Mouse (Mus musculus) mesoderm, embryonic 11.5 days (tissue): ENCODE measurements around the gene Afm.

Experiments
- DNase-seq: peaks from one replicate; pipeline ENCODE4 v3.0.0-alpha.2; 2012; ENCODE audit warnings: low read depth, low spot score

Afm gene

DNA sequence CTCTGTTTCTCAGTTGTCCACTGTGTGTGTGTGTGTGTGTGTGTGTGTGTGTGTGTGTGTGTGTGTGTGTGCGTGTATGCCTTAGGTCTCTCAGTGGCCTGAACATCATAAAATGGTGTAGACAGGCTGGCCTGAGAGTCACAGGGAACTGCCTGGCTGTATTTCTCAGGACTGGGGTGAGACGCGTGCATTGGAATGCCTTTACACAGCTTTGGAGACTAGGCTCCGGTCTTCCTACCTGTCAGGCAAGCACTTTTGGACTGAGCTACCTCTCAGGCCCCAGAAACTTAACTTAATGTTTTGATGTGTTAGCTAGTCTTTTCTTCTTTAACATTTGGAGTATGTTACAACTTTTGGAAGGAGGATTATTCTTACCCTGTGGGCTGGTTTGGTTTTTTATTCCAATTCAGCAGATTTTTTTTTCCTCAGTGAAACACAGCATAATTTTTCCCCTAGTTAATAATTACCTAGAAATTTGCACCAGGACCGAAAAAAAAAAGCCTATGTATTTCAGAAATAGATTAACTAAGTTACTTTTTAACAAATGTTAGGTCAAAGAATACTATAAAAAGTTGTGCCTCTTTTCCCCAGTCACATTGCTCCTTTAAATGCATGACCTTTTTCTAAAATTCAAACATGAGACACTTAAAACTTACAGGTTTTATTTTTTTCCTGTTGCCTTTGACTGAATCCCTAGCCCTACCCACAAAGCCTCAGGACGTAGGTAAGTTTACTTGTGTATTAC is at the start of gene Afm:
Afm (plus strand) TSS at position 577 of the 745 bp plus-strand sequence.
- no peak for DNase-seq

DNA sequence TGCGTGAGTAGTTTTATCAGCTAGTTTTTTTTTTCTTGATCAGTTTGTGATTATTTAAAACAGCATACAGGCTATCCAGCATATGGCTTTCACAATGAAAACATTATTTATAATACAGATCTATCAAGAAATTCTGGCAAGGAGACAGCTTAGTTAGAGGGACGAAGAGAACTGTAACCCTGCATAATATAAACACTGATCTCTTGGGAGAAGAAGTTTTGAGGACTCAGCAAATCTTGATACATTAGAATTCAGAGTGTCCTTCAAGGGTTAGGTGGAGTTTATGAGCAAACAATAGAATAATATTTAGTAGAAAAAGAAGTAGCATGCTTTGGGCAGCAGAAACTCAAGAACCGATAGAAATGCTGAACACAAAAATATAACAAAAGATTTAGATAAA is 47.9 kb upstream of the Afm start:
- no peak for DNase-seq

DNA sequence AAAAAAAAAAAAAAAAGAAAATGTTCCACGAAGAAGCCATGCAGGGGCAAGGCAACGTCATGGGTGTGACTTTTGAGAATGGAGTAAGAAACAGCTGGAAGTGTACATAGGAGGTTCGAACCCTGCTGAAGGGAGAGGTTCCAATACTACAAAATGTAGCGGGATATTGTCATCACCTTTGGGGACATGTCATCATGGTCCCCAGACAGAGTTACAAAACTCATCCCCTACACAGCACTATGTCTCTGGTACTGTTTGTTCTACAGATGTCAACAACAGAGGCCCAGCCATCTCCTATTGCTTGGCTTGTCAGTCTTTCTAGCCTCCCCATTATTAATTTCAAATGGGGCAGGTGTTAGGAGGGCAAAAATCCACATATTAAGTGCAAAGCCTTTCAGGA is 44.8 kb upstream of the Afm start:
- DNase-seq, result no peak

DNA sequence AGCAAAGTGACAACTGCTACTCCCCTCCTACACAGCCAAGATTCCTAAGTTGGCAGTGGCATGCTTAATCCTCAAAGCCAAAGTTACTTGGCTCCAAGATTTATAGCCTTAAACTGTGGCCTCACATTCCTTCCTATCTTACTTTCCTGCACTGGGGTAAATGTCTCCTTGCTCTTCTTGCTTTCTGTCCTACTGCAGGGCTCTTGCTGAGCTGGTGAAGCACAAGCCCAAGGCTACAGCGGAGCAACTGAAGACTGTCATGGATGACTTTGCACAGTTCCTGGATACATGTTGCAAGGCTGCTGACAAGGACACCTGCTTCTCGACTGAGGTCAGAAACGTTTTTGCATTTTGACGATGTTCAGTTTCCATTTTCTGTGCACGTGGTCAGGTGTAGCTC is 44.4 kb upstream of the Afm start:
- peak; percentile 12 for DNase-seq

DNA sequence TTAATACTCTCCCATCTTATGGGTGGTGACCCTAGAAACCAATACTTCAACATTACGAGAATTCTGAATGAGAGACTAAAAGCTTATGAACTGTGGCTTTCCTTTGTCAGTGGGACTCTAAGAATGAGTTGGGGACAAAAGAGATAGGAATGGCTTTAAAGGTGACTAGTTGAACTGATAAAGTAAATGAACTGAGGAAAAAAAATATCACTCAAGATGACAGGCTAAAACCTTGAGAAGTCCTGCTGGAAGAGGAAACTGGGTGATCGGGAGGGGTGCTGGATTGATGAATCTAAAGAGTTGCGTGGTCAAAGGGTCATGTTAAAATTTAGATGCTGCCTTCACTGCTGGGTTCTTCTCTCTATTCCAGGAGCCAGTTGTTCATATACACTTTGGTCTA is 42.0 kb upstream of the Afm start:
- DNase-seq, result no peak

DNA sequence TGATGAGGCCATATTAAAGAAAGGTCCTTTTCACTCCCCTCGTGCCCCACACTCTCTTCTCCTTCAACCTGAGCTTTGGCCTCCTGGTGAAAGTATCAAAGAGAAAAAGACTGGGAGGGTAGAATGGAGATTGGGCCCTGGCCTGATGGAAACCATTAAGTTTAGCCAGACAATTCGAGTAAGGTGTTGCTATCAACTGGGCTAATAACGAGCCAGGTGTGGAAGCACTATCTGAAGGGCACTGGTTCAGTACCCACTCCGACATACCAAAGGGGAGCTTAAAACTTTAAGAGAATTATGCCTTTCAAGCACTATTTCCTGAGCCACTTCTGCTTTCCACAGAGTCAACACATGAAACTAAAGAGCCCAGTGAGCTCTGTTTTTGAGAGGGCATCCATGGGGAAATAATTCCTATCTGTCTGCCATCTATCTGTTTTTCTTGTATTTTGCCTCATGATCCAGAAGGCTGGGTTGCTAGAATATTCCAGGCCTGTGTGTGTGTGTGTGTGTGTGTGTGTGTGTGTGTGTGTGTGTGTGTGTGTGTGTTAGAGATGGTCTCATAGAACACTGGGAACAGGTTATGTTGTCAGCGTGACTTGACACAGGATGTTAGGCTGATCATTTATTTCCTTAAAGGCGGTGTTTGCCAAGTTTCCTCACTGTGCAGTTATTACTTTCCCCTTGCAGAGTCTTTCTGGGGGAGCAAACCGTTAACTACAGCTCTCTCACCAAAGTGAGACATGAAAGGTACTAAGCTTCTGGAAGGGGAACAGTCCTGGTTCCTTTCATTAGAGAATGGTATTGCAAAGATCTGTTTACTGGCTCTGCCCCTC is 41.2 kb upstream of the Afm start:
- DNase-seq, result no peak

DNA sequence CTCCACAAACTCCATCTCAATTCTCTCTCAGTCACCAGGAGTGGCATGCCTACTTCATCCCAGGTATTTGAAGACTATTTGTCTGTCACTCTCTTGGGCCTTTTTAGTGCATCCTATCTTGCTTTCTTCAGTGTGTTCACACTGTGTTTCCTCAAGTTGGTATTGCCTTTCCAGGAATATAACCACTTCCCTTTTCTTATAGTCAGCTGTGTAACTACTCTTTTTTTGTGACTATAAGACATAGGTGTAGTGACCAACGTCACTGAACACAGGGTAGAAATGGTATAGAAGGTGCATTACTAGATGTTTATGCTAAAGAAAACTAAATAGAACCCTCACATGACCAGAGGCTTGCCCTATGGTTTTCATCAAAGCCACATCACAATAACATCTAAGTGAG is 39.8 kb upstream of the Afm start:
- DNase-seq, result no peak

DNA sequence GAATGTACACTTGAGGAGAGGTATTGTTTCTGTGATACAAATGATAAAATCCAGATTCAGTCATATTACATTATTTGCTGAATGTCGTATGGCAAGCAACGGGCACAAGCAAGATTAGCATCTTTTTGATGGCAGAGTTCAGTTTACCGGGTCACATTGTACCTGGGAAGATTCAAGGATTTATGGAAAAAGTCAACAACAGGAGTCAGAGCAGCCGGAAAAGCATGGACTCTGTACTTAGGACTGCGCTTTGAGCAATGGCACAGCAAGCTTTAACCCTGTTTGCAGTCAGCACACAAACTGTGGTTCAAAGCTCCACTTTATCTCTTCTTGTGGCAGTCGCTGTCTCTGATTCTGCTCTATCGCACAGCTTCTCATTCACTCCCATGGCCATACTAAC is 33.1 kb upstream of the Afm start:
- DNase-seq, result no peak

DNA sequence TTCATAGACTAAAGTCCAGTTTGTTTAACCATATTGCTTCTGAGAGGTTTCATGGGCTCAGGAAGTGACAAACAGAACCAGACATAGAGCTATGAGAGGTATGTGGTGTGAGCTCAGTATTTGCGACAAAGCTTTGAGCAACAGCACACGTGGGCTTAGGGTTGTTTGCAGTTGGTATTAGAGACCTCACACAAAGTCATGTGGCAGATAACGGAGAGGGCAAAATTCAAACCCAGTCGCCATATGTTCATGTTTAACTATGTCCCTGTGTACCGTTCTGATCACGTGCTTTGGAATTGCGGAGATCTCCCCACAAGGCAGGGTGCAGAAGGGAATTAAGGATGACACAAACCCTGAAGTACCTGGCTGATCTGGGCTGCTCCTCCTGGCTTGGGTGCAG is 30.4 kb upstream of the Afm start:
- no peak for DNase-seq

DNA sequence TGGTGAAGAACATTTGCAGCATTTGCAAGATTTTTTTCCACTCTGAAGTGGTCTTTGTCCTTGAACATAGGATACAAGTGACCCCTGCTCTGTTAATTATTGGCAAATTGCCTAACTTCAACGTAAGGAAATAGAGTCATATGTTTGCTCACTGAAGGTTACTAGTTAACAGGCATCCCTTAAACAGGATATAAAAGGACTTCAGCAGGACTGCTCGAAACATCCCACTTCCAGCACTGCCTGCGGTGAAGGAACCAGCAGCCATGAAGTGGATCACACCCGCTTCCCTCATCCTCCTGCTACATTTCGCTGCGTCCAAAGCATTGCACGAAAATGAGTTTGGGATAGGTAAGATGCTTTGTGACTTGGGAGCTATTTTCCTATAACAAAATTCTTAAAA is 28.2 kb upstream of the Afm start, which contains the start of gene Afp:
Afp (plus strand) TSS at position 220 of the 400 bp plus-strand sequence.
- no peak for DNase-seq

DNA sequence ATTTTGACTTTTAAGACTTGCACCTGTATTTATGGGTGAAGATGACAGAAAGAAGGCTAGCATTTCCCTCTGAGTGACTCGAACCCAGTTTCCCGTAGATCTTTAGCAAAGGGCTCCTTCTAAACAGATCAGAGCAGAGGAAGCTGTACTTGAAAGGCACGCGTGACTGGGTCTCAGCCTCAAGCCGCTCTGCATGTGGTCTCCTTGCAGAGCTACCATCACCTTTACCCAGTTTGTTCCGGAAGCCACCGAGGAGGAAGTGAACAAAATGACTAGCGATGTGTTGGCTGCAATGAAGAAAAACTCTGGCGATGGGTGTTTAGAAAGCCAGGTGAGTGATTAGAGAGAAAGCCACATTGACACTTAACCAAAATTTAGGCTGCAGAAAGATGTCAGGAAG is 26.3 kb upstream of the Afm start:
- DNase-seq, result no peak

DNA sequence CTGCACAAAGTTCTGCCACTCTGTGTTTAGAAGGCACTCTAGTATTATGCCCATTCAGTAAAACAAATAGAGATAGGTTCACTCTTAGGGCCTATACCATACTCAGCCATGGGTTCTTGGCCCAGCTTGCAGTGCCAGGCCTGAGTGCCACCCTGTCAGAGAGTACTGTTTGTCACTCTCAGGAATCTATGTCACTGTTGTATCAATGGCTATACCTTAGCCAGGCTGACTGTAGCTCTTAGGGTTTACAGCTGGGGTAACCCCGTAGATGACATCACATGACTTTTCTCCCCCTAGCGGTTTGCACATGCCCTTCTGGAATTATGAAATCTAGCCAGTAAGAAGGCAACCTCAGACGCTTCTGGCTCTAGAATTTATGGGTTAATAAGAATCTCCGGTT is 24.4 kb upstream of the Afm start:
- no peak for DNase-seq

DNA sequence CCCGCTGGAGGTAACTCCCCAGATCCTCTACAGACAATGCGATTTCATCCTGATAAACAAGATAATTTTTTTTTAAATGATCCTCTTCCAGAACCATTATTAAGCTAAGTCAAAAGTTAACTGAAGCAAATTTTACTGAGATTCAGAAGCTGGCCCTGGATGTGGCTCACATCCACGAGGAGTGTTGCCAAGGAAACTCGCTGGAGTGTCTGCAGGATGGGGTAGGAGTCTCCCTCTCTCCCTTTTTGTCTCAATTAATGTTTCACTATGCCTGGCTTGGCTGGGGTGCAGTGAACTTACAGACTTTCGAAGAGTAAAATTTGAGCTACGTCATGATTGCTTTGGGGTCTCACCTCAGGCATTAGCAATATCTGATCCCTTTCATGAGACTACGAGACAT is 19.2 kb upstream of the Afm start:
- DNase-seq, result no peak

DNA sequence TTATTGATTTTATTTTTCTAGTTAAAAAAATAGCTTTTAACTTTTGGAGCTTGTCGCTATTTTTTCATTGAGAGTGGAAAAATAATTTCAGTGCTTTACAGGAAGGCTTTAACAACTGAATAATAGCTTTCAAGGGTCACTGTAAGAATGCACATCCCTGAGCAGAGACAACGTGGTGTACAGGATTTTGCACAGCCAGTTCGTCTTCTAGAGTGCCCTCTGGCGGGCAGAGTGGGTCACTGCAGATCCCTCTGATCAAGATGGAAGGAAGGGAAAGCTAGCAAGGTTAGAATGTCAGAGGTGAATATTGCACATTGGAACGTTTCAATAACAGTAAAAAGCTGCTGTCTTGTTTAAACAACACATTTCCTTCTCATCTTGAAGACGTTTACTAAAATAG is 18.0 kb upstream of the Afm start:
- peak; percentile 83 for DNase-seq

DNA sequence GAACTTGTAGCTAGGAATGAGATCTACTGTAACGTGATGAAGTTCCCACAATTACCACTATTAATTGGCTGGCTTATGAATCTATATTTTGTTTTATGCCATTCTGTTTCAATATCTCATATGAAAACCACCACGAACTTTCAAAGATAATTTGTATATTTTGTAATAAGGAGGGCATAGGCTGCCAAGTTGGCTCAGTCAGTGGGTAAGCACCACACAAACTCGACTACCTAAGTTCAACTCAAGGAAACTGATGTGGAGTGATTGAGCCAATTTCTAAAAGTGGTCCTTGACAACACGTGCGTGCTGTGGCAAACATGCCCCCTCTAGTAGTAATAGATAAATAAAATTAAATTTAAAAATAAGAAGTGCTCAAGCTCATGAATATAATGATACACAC is 17.0 kb upstream of the Afm start:
- DNase-seq, result no peak

DNA sequence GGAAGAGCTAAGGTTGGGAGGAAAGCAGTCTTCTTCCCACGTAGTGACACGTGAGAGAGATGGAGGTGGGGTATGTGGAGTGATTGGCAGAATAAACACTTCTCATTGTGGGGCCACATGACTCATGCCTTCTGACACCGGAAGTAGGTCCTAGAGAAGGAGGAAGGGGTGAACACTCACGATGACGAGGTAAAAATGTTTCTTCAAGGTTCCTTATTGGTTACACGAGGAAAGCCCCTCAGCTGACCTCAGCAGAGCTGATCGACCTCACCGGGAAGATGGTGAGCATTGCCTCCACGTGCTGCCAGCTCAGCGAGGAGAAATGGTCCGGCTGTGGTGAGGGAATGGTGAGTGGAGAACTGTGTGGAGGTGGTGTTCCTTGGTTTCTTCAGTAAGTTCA is 14.0 kb upstream of the Afm start:
- no peak for DNase-seq

DNA sequence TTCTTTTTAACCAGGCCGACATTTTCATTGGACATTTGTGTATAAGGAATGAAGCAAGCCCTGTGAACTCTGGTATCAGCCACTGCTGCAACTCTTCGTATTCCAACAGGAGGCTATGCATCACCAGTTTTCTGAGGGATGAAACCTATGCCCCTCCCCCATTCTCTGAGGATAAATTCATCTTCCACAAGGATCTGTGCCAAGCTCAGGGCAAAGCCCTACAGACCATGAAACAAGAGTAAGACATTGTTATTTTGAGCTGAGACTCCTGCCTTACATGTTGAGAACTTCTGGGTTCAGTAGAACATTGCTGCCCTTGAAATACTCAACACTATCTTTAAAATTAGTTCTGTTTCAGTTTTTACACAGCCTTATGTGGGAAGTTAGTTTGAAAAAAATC is 12.2 kb upstream of the Afm start:
- no peak for DNase-seq

DNA sequence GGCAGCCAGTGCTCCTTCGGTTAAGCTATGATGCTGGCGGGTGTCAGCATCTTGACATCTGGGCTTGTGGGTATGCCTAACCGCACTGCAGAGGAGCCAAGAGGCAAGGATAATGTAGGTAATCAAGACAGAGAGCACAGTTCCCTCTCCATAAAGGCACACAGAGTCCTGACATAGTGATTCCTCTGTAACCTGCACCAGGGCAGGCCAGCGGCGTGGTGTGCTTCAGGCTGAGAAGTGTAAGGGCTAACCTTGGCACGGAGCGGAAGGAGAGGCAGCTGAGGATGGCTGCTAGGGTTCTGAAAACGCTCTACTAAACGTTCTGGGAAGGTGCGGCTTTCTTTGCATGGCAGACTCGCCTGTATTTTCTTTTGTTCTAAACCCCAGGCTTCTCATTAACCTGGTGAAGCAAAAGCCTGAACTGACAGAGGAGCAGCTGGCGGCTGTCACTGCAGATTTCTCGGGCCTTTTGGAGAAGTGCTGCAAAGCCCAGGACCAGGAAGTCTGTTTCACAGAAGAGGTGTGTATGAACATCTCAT is 11.3 kb upstream of the Afm start:
- no peak for DNase-seq

DNA sequence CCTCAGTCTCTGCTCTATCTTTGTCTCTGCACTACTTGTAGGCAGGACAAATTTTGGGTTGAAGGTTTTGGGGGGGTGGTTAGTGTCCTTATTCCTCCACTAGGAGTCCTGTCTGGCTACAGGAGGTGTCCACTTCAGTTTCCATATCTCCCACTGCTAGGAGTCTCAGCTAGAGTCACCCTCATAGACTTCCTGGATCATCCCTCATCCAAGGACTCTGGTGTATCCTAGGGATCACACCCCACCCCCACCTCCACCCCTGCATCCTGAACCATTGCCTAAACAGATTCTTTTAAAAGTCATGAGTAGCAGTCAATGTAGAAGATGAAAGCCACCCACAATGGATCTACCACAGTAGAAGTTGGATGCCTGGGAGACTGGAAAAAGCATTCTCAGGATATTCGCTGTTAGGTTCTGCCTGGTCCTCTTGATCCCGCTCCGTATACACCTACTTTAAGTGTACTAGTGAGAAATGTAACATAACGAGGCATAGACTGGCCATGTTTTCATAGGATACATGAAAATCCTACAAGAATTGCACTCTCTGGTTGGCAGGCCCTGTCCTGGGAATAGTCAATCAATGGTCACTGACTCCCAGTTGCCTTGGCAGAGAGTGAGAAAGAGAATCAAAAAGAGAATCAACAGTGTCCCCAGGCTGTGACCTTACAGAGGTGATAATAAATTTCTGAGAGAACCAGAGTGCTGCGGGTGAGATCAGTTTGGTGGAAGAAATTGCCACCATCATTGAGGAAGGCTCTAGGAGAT is 8.7 kb upstream of the Afm start:
- DNase-seq, result no peak

DNA sequence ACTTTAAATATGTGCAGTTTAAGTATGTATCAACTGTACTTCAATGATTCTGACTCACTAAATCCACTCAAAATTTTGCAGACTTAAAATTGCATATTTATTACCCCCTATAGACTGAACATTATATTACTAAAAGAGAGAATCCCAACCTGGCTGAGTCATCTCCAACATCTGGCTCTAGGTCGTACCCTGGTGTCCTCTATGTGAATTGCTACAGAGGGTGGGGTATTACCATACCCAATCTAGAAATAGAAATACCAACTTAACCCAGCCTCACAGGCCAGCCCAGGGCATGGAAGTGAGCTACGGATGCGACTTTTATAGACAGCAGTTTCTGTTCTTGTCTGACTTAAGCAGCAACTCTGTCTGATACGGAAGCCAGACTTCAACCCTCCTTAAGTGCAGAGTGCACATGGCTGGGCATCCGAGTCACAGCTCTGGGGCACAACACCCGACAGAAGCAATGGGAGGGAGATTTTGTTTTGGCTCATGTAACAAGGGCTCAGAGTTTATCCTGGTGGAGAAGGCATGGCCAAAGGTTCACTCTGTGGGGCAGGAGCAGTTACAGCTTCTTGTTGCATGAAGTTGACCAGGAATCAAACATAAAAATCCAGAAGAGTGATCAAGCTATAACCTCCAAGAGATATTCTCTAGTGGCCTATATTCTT is 6.3 kb upstream of the Afm start:
- DNase-seq, result no peak

DNA sequence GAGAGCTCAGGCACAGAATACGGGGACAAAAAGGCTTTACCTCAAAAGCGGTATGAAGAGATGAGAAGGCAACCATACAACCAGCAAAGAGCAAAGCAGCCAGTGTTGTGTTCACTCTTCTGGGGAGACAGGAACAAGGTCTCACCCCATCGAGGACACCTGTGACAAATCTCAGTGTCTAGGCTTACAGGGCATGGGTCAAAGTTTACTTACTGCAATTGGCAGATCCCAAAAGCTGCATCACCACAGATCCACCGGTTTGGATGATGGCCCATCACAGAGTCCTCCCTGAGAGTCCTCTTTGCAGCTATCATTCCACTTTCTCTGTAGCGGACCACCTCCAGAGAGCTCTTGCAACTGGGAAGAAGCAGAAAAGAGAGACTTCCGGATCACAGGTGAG is 3.2 kb upstream of the Afm start:
- DNase-seq, result no peak

DNA sequence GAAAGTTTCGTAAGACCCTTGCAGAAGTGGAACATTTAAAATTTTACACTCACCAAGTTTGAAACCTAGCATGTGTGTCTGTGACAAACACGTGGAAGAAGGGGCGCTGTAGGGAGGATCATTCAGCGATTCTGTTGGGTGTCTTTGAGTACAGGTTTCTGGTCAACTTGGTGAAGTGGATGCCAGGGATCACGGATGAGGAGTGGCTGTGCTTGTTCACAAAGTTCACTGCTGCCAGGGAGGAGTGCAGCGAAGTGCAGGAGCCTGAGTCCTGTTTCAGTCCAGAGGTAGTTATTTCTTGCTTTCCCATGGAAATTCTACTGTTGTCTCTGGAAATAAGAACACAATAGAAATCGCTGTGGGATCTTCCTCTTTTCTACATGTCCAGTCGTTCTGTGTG is 32.5 kb downstream of the Afm start:
- no peak for DNase-seq
